Mouse (Mus musculus): ENCODE measurements around the gene Sde2. TPM values are rescaled to one million over a fixed set of nuclear protein-coding genes. Genes with fewer than 3 reads are reported as not detected.

Gene Sde2
- total RNA-seq, 2 experiments from 2014 or later: 10.4 to 11.8 TPM

DNA sequence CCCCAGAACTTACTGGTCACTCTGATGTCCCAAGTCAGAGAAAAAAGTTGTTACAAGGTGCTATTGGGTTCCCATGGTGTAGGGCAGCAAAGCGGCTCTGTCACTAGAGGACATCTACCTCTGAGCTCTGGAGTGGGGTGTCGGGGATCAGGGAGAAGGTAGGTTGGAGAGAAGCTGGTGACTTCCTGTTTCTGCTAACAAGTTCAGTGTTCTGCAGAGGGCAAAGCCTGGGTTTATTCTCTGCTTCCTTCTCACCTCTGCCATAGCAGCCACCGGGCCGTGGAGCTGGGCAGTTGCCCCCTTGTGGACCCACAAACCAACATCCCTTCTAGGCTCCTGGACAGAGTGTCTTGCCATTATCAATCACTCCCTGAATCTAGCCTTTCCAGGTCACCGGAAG lies 61.9 kb downstream of the Sde2 start:
- intact Hi-C loops (cut with DNase I): no loop called here
- no peak for DNase-seq (ENCODE audit: low spot score)

DNA sequence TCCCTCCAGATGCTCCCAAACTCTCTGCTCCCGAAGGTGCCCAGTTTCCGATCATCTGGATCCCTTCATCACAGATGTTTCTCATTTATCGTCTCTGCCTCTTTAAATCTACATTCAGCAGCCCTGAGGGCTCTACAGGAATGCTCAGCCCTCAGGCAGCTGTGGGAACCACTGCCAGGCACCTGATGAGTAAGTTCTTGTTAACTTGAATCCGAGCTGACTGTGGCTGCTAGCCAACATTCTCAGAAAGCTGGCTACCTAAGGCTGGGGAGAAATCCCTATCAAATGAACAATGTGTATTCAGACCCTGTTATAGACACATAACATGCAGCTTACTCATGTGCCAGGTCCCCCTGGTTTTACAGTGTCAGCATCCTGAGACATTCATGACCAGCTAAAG lies 62.9 kb downstream of the Sde2 start:
- intact Hi-C loops (cut with DNase I): no loop called here
- no peak for DNase-seq (ENCODE audit: low spot score)

DNA sequence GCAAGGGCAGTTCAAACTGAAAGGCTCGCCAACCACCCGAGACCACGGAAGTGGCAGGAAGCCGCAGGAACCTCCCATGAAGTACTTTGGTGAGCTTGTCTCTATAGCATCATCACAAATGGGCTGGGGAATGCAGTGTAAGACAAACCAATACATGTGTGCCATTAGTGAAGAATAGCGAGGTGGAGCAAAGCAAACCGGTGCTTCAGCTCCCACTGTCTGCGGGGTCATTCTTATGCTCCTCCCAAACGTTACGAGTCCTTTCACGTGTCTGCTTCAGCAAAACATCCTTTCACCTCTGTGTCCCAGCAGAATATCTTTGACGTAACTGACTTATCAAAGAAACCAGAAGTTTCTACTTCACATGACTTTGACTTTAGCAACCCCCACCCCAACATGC lies 65.5 kb downstream of the Sde2 start:
- intact Hi-C loops (cut with DNase I): no loop called here

GRCm38 (mm10) chr1:180917053-180917452 lies 66.1 kb downstream of the Sde2 start:
- intact Hi-C loops (cut with DNase I): no loop called here
- DNase-seq (ENCODE audit: low spot score): no peak

More for the DNA sequence above, 65.5 kb downstream of the Sde2 start:
- DNase-seq (ENCODE audit: low spot score): no peak

Other genes starting within 250 kb of the Sde2 start
- gene Lin9, start 210.0 kb upstream of the Sde2 start, total RNA-seq (2021): 1 to 10 TPM; 2.6 to 2.7 TPM
- gene Mixl1, start 154.1 kb upstream of the Sde2 start, total RNA-seq (2021): not detected
- gene Acbd3, start 125.1 kb upstream of the Sde2 start, total RNA-seq (2021): 10 to 100 TPM; 22.6 to 24.8 TPM
- gene H3f3a, start 37.2 kb upstream of the Sde2 start, total RNA-seq (2021): 100 to 1,000 TPM; 494 to 517 TPM
- gene Lefty2, start 42.0 kb downstream of the Sde2 start, total RNA-seq (2021): not detected
- 10 to 100 TPM; 13.0 to 13.8 TPM for gene Pycr2, start 53.2 kb downstream of the Sde2 start, total RNA-seq (2021)
- under 1 TPM; 0.17 to 0.94 TPM for gene Lefty1, start 83.9 kb downstream of the Sde2 start, total RNA-seq (2021)
- gene Tmem63a, start 91.2 kb downstream of the Sde2 start, total RNA-seq (2021): 10 to 100 TPM; 15.1 to 16.3 TPM
- gene Ephx1, start 169.8 kb downstream of the Sde2 start, total RNA-seq (2021): 10 to 100 TPM; 22.5 to 40.8 TPM
- gene 9130409I23Rik, start 200.1 kb downstream of the Sde2 start, total RNA-seq (2021): not detected

Measured in heart, postnatal 25 days (tissue).